Mouse (Mus musculus): ENCODE data around the gene A530016L24Rik. TPM values are rescaled to one million over a fixed set of nuclear protein-coding genes. Genes with fewer than 3 reads are reported as not detected.

The A530016L24Rik gene
- not detected for polyA plus RNA-seq (2014; fragmentation: Illumina TruSeq; extraction: RNeasy Lipid Tissue Mini Kit (QIAGEN cat#74804); ENCODE audit: low read depth, low replicate concordance)

DNA sequence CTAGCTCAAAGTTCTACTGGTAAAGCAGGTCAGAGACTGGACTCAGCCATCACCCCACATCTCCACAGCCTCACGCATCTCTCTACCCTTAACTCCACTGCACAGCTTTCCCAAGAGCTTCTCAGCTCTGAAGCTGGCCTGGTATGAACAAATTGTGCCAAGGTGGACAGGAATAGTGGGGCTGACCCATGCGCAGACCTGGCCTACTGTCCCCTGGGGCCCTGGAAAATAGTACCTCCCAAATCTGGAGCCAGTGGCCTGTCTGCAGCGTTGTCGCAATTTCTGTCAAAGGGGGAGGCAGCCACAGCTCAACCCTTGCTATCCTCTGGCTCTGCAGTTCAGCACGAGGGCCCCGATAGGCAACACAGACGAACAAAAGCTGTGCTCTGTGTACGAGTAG, at the start of gene A530016L24Rik:
Gene A530016L24Rik, plus strand, starts transcription at position 315 of the 400 bp plus-strand sequence.

DNA sequence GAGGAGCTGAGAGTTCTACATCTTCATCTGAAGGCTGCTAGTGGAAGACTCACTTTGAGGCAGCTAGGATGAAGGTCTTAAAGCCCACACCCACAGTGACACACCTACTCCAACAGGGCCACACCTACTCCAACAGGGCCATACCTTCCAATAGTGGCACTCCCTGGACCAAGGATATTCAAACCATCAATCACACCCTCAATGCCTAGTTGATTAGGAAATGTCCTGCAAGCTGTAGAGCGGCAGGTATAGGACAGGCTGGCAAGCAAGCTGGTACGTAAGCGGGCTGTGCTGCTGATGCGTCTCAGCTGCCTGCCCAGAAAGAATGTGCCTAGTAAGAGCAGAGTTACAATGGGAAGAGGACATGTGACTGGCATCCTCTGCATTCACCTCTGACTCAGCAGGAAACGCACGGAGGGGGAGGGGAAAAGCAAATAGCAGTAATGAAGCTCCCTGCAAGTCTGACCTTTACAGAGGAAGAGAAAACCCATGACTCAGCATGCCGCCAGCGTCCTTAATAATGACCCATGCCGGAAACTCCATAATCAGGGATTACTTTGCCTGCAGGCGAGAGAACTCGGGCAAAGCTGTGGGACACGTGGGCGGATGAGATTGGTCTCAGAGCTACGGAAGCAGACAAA, 27.6 kb downstream of the A530016L24Rik start, which contains the start of gene Tmem179:
Gene Tmem179, minus strand, starts transcription at position 51 of the 641 bp plus-strand sequence.

Other genes with a start within 250 kb of the A530016L24Rik start
- not detected for gene Tmem179, start 27.3 kb downstream of the A530016L24Rik start, polyA plus RNA-seq (2014; fragmentation: Illumina TruSeq; extraction: RNeasy Lipid Tissue Mini Kit (QIAGEN cat#74804); ENCODE audit: low read depth, low replicate concordance)
- gene Inf2, start 99.3 kb downstream of the A530016L24Rik start, polyA plus RNA-seq (2014; fragmentation: Illumina TruSeq; extraction: RNeasy Lipid Tissue Mini Kit (QIAGEN cat#74804); ENCODE audit: low read depth, low replicate concordance), result 2.8 TPM
- gene Adssl1, start 130.6 kb downstream of the A530016L24Rik start, polyA plus RNA-seq (2014; fragmentation: Illumina TruSeq; extraction: RNeasy Lipid Tissue Mini Kit (QIAGEN cat#74804); ENCODE audit: low read depth, low replicate concordance), result 4.6 TPM
- not detected for gene Siva1, start 155.2 kb downstream of the A530016L24Rik start, polyA plus RNA-seq (2014; fragmentation: Illumina TruSeq; extraction: RNeasy Lipid Tissue Mini Kit (QIAGEN cat#74804); ENCODE audit: low read depth, low replicate concordance)
- 2.5 TPM for gene Akt1, start 185.4 kb downstream of the A530016L24Rik start, polyA plus RNA-seq (2014; fragmentation: Illumina TruSeq; extraction: RNeasy Lipid Tissue Mini Kit (QIAGEN cat#74804); ENCODE audit: low read depth, low replicate concordance)
- gene Zbtb42, start 189.4 kb downstream of the A530016L24Rik start, polyA plus RNA-seq (2014; fragmentation: Illumina TruSeq; extraction: RNeasy Lipid Tissue Mini Kit (QIAGEN cat#74804); ENCODE audit: low read depth, low replicate concordance), result 0.16 TPM
- gene Cep170b, start 231.0 kb downstream of the A530016L24Rik start, polyA plus RNA-seq (2014; fragmentation: Illumina TruSeq; extraction: RNeasy Lipid Tissue Mini Kit (QIAGEN cat#74804); ENCODE audit: low read depth, low replicate concordance), result 8.8 TPM